Mouse (Mus musculus) lung, adult 2 months (tissue): Measurements from ENCODE around the gene Gjc1.

ENCODE experiments used
- CTCF ChIP-seq: fragments of 200-500 bp; IDR thresholded peaks from 2 replicates; pipeline ENCODE4 v1.5.1; 2011; ENCODE audit warnings: mild to moderate bottlenecking, low read length, control low read depth; ENCODE audit not compliant: insufficient read depth
- POLR2A ChIP-seq: fragments of 200-500 bp; IDR thresholded peaks from 2 replicates; pipeline ENCODE4 v1.6.1; 2011; ENCODE audit warnings: low read depth, mild to moderate bottlenecking, control low read depth, low read length, borderline replicate concordance; ENCODE audit errors: extremely low read depth

DNA sequence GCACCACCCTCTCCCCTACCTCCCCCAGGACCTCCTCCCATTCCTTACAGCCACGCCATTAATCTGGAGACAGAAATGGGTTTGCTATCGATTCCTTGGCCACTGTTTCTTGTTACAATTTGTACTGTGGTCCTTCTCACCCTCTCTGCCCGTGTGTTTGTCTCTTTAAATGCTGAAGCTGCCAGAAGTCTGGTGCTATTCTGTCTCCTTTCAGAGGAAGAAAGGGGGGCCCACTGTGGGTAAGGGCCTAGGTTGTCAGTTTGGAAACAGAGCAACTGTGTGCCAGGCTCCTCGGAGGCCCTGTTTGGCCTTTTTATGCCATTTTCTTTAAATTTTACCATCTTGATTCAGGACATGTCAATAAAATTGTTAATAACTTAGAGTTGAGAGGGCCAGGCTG is 65.1 kb downstream of the Gjc1 start:
- no peak for TF ChIP-seq CTCF
- TF ChIP-seq POLR2A: no peak
